Mouse (Mus musculus): ENCODE results near the gene Borcs6. TPM values are rescaled to one million over a fixed set of nuclear protein-coding genes. Genes with fewer than 3 reads are reported as not detected.

Borcs6 gene
- polyA plus RNA-seq, 2 experiments = 12.3 to 15.2 TPM

DNA sequence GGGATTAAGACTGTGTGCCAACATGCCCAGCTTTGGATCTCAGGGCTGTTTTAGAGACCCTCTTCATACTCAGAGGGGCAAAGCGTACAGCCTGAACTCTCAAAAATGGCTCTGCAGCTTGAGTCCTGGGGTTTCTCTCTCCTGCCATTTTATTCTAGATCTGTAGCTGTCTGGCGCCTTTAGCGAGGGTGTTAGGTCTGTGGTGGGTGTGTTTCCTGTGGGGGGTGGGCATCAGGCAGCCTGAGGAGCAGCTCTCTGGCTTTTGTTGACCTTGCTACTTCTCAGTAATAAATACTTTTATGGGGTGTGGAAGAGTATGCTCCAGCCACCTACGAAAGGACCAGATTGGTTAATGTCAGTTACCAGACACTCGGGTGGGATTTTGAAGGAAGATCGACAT is 18.5 kb downstream of the Borcs6 start:
- Histone ChIP-seq H3K36me3 (ENCODE audit: control insufficient read depth, insufficient read depth, low read length) (no peaks in the 10 kb centered on the region), H3K4me1 (ENCODE audit: control insufficient read depth, insufficient read depth, low read length) (peaks cover 9% of the 10 kb centered on the region; the same call in 1 of the 2 replicates), H3K4me2 (replicated peaks; ENCODE audit: low read depth, low read length, severe bottlenecking) (no peak overlapping the region), H3K4me3 (replicated peaks; ENCODE audit: low read length) (no peak overlapping the region), H3K27ac (replicated peaks; ENCODE audit: low read depth, low read length) (no peak overlapping the region), H3K9me3 (ENCODE audit: control insufficient read depth, low read length) (no peaks in the 10 kb centered on the region), H3K27me3 (ENCODE audit: control insufficient read depth, insufficient read depth, low read length) (no peaks in the 10 kb centered on the region), H3K9ac (ENCODE audit: low read depth, low read length, severe bottlenecking) (no peak overlapping the region)
- 63% methylated on average over 6 of the region's 6 CpGs for WGBS
- DNase-seq (ENCODE audit: low spot score) (no peak), ATAC-seq (ENCODE audit: low FRiP score, low read depth) (no peak)
- no peak for TF ChIP-seq POLR2A (IDR thresholded peaks at IDR 0.05; ENCODE audit: borderline replicate concordance, extremely low read depth, insufficient read depth, insufficient read length)

DNA sequence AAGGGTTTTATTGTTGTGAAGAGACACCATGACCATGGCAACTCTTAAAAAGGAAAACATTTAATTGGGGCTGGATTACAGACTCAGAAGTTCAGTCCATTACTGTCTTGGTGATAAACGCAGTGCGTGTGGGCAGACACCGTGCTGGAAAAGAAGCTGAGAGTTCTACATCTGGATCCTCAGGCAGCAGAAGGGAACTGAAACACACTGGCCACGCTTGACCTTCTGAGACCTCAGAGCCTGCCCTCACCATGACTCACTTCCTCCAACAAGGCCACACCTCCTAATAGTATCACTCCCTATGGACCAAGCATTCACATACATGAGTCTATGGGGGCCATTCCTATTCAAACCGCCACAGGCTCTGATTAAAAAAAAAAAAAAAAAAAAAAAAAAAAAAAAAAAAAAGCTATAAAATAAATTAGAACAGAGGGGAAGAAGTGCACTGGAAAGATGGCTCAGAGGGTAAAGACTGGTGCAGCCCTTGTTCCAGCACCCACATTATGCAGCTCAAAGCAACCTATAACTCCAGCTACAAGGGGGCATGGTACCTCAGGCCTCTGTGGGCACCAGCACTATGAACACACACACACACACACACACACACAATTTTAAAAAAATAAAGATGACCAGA is 19.4 kb downstream of the Borcs6 start:
- DNase-seq (ENCODE audit: low spot score) = no peak
- H3K36me3 ChIP-seq (ENCODE audit: control insufficient read depth, insufficient read depth, low read length) = no peaks in the 10 kb centered on the region
- no peak for TF ChIP-seq POLR2A (IDR thresholded peaks at IDR 0.05; ENCODE audit: borderline replicate concordance, extremely low read depth, insufficient read depth, insufficient read length)
- H3K27me3 ChIP-seq (ENCODE audit: control insufficient read depth, insufficient read depth, low read length) = no peaks in the 10 kb centered on the region
- H3K4me3 ChIP-seq (replicated peaks; ENCODE audit: low read length) = no peak overlapping the region
- no peak for ATAC-seq (ENCODE audit: low FRiP score, low read depth)
- WGBS = 56% methylated on average over 5 of the region's 5 CpGs
- H3K4me1 ChIP-seq (ENCODE audit: control insufficient read depth, insufficient read depth, low read length) = peaks cover 4% of the 10 kb centered on the region; the same call in 1 of the 2 replicates
- no peak overlapping the region for H3K27ac ChIP-seq (replicated peaks; ENCODE audit: low read depth, low read length)
- H3K9me3 ChIP-seq (ENCODE audit: control insufficient read depth, low read length) = no peaks in the 10 kb centered on the region
- H3K9ac ChIP-seq (ENCODE audit: low read depth, low read length, severe bottlenecking) = no peak overlapping the region
- no peak overlapping the region for H3K4me2 ChIP-seq (replicated peaks; ENCODE audit: low read depth, low read length, severe bottlenecking)

DNA sequence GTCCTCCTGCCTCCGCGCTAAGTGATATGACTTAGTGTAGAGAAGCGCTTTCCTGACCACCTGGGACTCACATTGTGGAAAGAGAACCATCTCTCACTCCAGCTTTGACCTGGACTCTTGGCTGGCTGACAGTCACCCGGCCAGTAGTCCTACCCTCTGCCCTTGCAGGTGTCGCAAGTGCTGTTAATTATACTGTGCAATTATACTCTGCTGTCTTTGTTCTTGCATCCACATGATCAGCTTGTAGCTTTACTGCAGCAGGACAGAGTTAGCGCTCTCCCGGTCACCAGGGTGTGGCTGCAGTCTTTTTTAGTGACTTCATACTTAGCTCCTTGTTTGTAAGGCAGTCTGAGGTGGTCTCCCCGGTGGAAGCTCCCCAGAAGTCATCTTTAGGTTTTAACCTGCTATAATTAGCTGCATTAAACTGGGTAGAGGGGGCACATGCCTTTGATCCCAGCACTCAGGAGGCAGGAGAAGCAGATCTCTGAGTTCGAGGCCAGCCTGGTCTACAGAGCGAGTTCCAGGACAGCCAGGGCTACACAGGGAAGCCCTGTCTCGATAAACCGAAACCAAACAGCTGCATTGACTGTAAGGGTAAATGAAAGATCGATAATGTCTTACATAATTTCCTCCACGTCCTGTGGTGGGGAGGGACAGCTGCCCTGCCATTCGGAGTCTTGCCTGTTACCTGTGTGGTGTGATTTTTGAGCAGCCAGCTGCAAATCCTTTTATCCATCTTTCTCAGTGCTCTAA is 20.8 kb downstream of the Borcs6 start:
- Histone ChIP-seq H3K27me3 (ENCODE audit: control insufficient read depth, insufficient read depth, low read length) (no peaks in the 10 kb centered on the region), H3K4me1 (ENCODE audit: control insufficient read depth, insufficient read depth, low read length) (no peaks in the 10 kb centered on the region), H3K4me2 (replicated peaks; ENCODE audit: low read depth, low read length, severe bottlenecking) (no peak overlapping the region), H3K9ac (ENCODE audit: low read depth, low read length, severe bottlenecking) (no peak overlapping the region), H3K27ac (replicated peaks; ENCODE audit: low read depth, low read length) (no peak overlapping the region), H3K36me3 (ENCODE audit: control insufficient read depth, insufficient read depth, low read length) (no peaks in the 10 kb centered on the region), H3K4me3 (replicated peaks; ENCODE audit: low read length) (no peak overlapping the region), H3K9me3 (ENCODE audit: control insufficient read depth, low read length) (no peaks in the 10 kb centered on the region)
- ATAC-seq (ENCODE audit: low FRiP score, low read depth) (no peak), DNase-seq (ENCODE audit: low spot score) (no peak)
- no peak for TF ChIP-seq POLR2A (IDR thresholded peaks at IDR 0.05; ENCODE audit: borderline replicate concordance, extremely low read depth, insufficient read depth, insufficient read length)
- WGBS = 78% methylated on average over 15 of the region's 15 CpGs

DNA sequence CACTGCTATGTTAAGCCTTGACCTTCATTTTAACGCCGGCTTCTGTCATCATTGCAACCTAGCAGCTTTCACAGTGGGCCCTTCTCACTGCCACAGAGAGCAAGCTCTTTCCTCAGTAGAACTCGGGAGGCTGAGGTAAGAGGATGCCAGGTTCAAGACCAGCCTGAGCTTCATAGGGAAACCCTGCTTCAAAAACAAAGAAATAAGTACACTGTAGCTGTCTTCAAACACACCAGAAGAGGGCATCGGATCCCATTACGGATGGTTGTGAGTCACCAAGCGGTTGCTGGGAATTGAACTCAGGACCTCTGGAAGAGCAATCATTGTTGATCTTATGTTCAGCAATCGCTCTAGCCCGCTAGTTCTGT is 21.3 kb downstream of the Borcs6 start:
- no peaks in the 10 kb centered on the region for H3K4me1 ChIP-seq (ENCODE audit: control insufficient read depth, insufficient read depth, low read length)
- no peaks in the 10 kb centered on the region for H3K27me3 ChIP-seq (ENCODE audit: control insufficient read depth, insufficient read depth, low read length)
- no peak overlapping the region for H3K27ac ChIP-seq (replicated peaks; ENCODE audit: low read depth, low read length)
- no peak overlapping the region for H3K4me3 ChIP-seq (replicated peaks; ENCODE audit: low read length)
- H3K9ac ChIP-seq (ENCODE audit: low read depth, low read length, severe bottlenecking) = no peak overlapping the region
- no peaks in the 10 kb centered on the region for H3K9me3 ChIP-seq (ENCODE audit: control insufficient read depth, low read length)
- no peak for TF ChIP-seq POLR2A (IDR thresholded peaks at IDR 0.05; ENCODE audit: borderline replicate concordance, extremely low read depth, insufficient read depth, insufficient read length)
- 86% methylated on average over 8 of the region's 8 CpGs for WGBS
- no peak for DNase-seq (ENCODE audit: low spot score)
- H3K36me3 ChIP-seq (ENCODE audit: control insufficient read depth, insufficient read depth, low read length) = no peaks in the 10 kb centered on the region
- no peak overlapping the region for H3K4me2 ChIP-seq (replicated peaks; ENCODE audit: low read depth, low read length, severe bottlenecking)
- no peak for ATAC-seq (ENCODE audit: low FRiP score, low read depth)

DNA sequence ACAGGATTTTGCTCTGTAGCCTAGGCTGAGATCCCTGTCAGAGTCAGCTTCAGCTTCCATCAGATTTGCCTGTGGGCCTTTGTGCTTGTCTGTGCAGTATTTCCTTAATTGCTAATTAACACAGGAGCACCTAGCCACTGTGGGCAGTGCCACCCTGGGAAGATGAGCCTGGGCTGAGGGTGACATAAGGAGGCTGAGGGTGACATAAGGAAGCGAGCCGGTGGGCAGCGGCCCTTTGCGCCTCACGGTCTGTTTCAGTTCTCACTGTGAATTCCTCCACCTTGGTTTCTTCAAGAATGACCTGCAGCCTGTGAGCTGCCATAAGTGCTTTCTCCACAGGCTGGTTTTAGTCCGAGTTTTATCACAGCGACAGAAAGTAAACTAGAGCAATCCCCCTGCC is 22.1 kb downstream of the Borcs6 start:
- no peak for ATAC-seq (ENCODE audit: low FRiP score, low read depth)
- no peaks in the 10 kb centered on the region for H3K4me1 ChIP-seq (ENCODE audit: control insufficient read depth, insufficient read depth, low read length)
- no peaks in the 10 kb centered on the region for H3K9me3 ChIP-seq (ENCODE audit: control insufficient read depth, low read length)
- H3K36me3 ChIP-seq (ENCODE audit: control insufficient read depth, insufficient read depth, low read length) = no peaks in the 10 kb centered on the region
- no peak overlapping the region for H3K4me2 ChIP-seq (replicated peaks; ENCODE audit: low read depth, low read length, severe bottlenecking)
- no peak overlapping the region for H3K27ac ChIP-seq (replicated peaks; ENCODE audit: low read depth, low read length)
- TF ChIP-seq POLR2A (IDR thresholded peaks at IDR 0.05; ENCODE audit: borderline replicate concordance, extremely low read depth, insufficient read depth, insufficient read length) = no peak
- no peak overlapping the region for H3K9ac ChIP-seq (ENCODE audit: low read depth, low read length, severe bottlenecking)
- H3K4me3 ChIP-seq (replicated peaks; ENCODE audit: low read length) = no peak overlapping the region
- no peak for DNase-seq (ENCODE audit: low spot score)
- WGBS = 85% methylated on average over 7 of the region's 7 CpGs
- H3K27me3 ChIP-seq (ENCODE audit: control insufficient read depth, insufficient read depth, low read length) = no peaks in the 10 kb centered on the region

Data from limb, embryonic 14.5 days (tissue).